Mouse (Mus musculus) lung, adult 2 months (tissue): ENCODE results near the gene Nt5c3.

Experiments used
- CTCF ChIP-seq: fragments of 200-500 bp; IDR thresholded peaks from 2 replicates; pipeline ENCODE4 v1.5.1; 2011; ENCODE audit warnings: mild to moderate bottlenecking, low read length, control low read depth; ENCODE audit not compliant: insufficient read depth
- POLR2A ChIP-seq: fragments of 200-500 bp; IDR thresholded peaks from 2 replicates; pipeline ENCODE4 v1.6.1; 2011; ENCODE audit warnings: low read depth, mild to moderate bottlenecking, control low read depth, low read length, borderline replicate concordance; ENCODE audit errors: extremely low read depth

- TF ChIP-seq CTCF (no peak), POLR2A (no peak)
These were observed 90.9 kb downstream of the Nt5c3 start for GRCm38 (mm10) chr6:56832830-56833229.
